Mouse (Mus musculus) colon, adult 2 months (tissue): ENCODE results near the gene Cga. TPM values are rescaled to one million over a fixed set of nuclear protein-coding genes. Genes with fewer than 3 reads are reported as not detected.

Experiments
- polyA plus RNA-seq: library from polyadenylated mRNA; depleted of rRNA; stranded (reverse); fragments of >200 nt; gene quantifications from 2 replicates; pipeline ENCODE4 v1.2.3, GENCODE M21; 2012; rRNA removed

Cga gene
- not detected in 2 replicates for polyA plus RNA-seq

DNA sequence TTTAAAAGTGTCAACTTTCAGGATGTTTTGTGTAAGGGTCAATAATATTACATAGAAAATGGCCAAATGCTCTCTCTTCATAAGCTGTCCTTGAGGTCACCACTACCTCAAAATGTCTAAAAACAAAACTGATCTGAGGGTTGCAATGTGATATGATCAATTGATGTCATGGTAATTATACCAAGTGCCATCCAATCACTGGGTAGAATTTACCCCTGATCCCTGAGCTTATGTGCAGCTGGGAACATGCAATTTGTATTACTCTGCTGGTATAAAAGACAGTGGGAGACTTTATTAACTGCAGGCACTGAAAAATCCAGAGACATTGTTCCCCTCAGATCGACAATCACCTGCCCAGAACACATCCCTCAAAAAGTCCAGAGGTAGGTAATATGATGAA lies at the start of gene Cga:
Cga (plus strand) TSS at position 301 of the 400 bp plus-strand sequence.

GRCm38 (mm10) chr4:34882818-34883217 lies 10.8 kb upstream of the Cga start, which contains the start of gene Zfp292:
Gene Zfp292 (minus strand): TSS chr4:34882960.

Other genes starting within 250 kb of the Cga start
- gene Slc35a1, start 206.3 kb upstream of the Cga start, polyA plus RNA-seq: 54.1 and 58.6 TPM in 2 replicates
- gene Cfap206, start 163.6 kb upstream of the Cga start, polyA plus RNA-seq: 0.15 and 0.33 TPM in 2 replicates
- gene Gm136, start 137.5 kb upstream of the Cga start, polyA plus RNA-seq: not detected in 2 replicates
- gene Smim8, start 115.4 kb upstream of the Cga start, polyA plus RNA-seq: 1.9 and 2.0 TPM in 2 replicates
- 1.3 and 1.6 TPM in 2 replicates for gene Zfp292, start 10.8 kb upstream of the Cga start, polyA plus RNA-seq